Mouse (Mus musculus) embryonic facial prominence, embryonic 14.5 days (tissue): ENCODE measurements around the gene Prkce. TPM values are rescaled to one million over a fixed set of nuclear protein-coding genes. Genes with fewer than 3 reads are reported as not detected.

Source experiments
- ATAC-seq: fragments of 200-750 bp; cut with Nextera tagmentation; 2 replicates; pipeline ENCODE4 v1.8.0; 2017; ENCODE audit warnings: low read depth, moderate number of reproducible peaks, moderate TSS enrichment
- DNase-seq: peaks from one replicate; pipeline ENCODE4 v3.0.0-alpha.2; 2015; ENCODE audit warnings: low spot score
- H3K27ac ChIP-seq: fragments of 300-500 bp; sonication (generic); replicated peaks from 2 replicates; pipeline ENCODE4 v1.5.1; 2014; ENCODE audit warnings: low read depth, mild to moderate bottlenecking, low read length, moderate library complexity
- H3K27me3 ChIP-seq: fragments of 300-500 bp; sonication (generic); replicated peaks from 2 replicates; pipeline ENCODE4 v1.6.1; 2014; ENCODE audit warnings: low read length; ENCODE audit not compliant: control insufficient read depth, insufficient read depth
- H3K36me3 ChIP-seq: fragments of 300-500 bp; sonication (generic); 2 replicates; pipeline ENCODE4 v1.6.1; 2014; ENCODE audit warnings: low read length, mixed read lengths; ENCODE audit not compliant: control insufficient read depth, insufficient read depth
- H3K4me1 ChIP-seq: fragments of 300-500 bp; sonication (generic); 2 replicates; pipeline ENCODE4 v1.6.1; 2014; ENCODE audit warnings: antibody characterized with exemption, low read length; ENCODE audit not compliant: control insufficient read depth, insufficient read depth
- H3K4me2 ChIP-seq: fragments of 300-500 bp; sonication (generic); 2 replicates; pipeline ENCODE4 v1.6.1; 2014; ENCODE audit warnings: low read depth, mild to moderate bottlenecking, low read length, moderate library complexity, mixed read lengths
- H3K4me3 ChIP-seq: fragments of 300-500 bp; sonication (generic); 2 replicates; pipeline ENCODE4 v1.5.1; 2014; ENCODE audit warnings: low read depth, mild to moderate bottlenecking, low read length
- H3K9ac ChIP-seq: fragments of 300-500 bp; sonication (generic); 2 replicates; pipeline ENCODE4 v1.6.1; 2014; ENCODE audit warnings: low read depth, mild to moderate bottlenecking, low read length, moderate library complexity, mixed read lengths
- H3K9me3 ChIP-seq: fragments of 300-500 bp; sonication (generic); 2 replicates; pipeline ENCODE4 v1.6.1; 2016; ENCODE audit warnings: low read length; ENCODE audit not compliant: control insufficient read depth
- WGBS: fragments of 180-500 bp; shearing (Covaris S2); extraction: QIAGEN DNeasy Blood & Tissue Kit; methylation state at CpG from one replicate; pipeline ENCODE4 v1.1.7; 2014; 5-methylcytosine and 5-hydroxymethylcytosine counted together
- polyA plus RNA-seq: library from polyadenylated mRNA; unstranded; fragments of >200 nt; fragmentation: Nextera tagmentation; extraction: Ambion mirVana; gene quantifications from 2 replicates; pipeline ENCODE4 v1.2.1, GENCODE M21; 2014

The Prkce gene
- polyA plus RNA-seq, 1 experiment from 2014 or later: 9.7 TPM

- Histone ChIP-seq H3K4me3 (no peak overlapping the region), H3K36me3 (no peaks in the 10 kb centered on the region), H3K4me1 (peaks cover 8% of the 10 kb centered on the region; the same call in 1 of the 2 replicates), H3K9me3 (no peaks in the 10 kb centered on the region), H3K9ac (no peak overlapping the region), H3K27me3 (no peaks in the 10 kb centered on the region), H3K27ac (no peak overlapping the region), H3K4me2 (no peak overlapping the region)
- DNase-seq (no peak), ATAC-seq (no peak)
- 88% methylated on average over 1 of the region's 1 CpGs for WGBS
Measured at GRCm38 (mm10) chr17:86187777-86188176, 20.2 kb downstream of the Prkce start.

- H3K27me3 ChIP-seq: no peaks in the 10 kb centered on the region
- no peak overlapping the region for H3K4me2 ChIP-seq
- no peak overlapping the region for H3K27ac ChIP-seq
- 0 out of 2 replicates have a peak, but pooled peaks cover 5% of the 10 kb centered on the region for H3K4me1 ChIP-seq
- DNase-seq (no peak), ATAC-seq (no peak)
- H3K4me3 ChIP-seq: no peak overlapping the region
- no peaks in the 10 kb centered on the region for H3K9me3 ChIP-seq
- 76% methylated on average over 6 of the region's 6 CpGs for WGBS
- H3K36me3 ChIP-seq: no peaks in the 10 kb centered on the region
- no peak overlapping the region for H3K9ac ChIP-seq
Measured at GRCm38 (mm10) chr17:86193979-86194378, 26.4 kb downstream of the Prkce start.

- Histone ChIP-seq H3K4me3 (no peak overlapping the region), H3K27me3 (no peaks in the 10 kb centered on the region), H3K4me1 (0 out of 2 replicates have a peak, but pooled peaks cover 5% of the 10 kb centered on the region), H3K36me3 (no peaks in the 10 kb centered on the region), H3K9ac (no peak overlapping the region), H3K9me3 (no peaks in the 10 kb centered on the region), H3K4me2 (no peak overlapping the region), H3K27ac (no peak overlapping the region)
- 80% methylated on average over 8 of the region's 8 CpGs for WGBS
- no peak for DNase-seq
- no peak for ATAC-seq
Measured at GRCm38 (mm10) chr17:86194921-86195320, 27.3 kb downstream of the Prkce start.

GRCm38 (mm10) chr17:86198496-86199465 is 31.2 kb downstream of the Prkce start:
- Histone ChIP-seq H3K4me2 (no peak overlapping the region), H3K4me1 (peaks cover 9% of the 10 kb centered on the region; the same call in 1 of the 2 replicates), H3K36me3 (no peaks in the 10 kb centered on the region), H3K27ac (no peak overlapping the region), H3K27me3 (no peaks in the 10 kb centered on the region), H3K4me3 (no peak overlapping the region), H3K9me3 (no peaks in the 10 kb centered on the region), H3K9ac (no peak overlapping the region)
- ATAC-seq (no peak), DNase-seq (no peak)
- 84% methylated on average over 16 of the region's 16 CpGs for WGBS

- Histone ChIP-seq H3K4me1 (peaks cover 9% of the 10 kb centered on the region; the same call in 1 of the 2 replicates), H3K27me3 (no peaks in the 10 kb centered on the region), H3K4me3 (no peak overlapping the region), H3K27ac (no peak overlapping the region), H3K9me3 (no peaks in the 10 kb centered on the region), H3K36me3 (no peaks in the 10 kb centered on the region), H3K9ac (no peak overlapping the region), H3K4me2 (no peak overlapping the region)
- 91% methylated on average over 7 of the region's 7 CpGs for WGBS
- DNase-seq: no peak
- no peak for ATAC-seq
Measured at GRCm38 (mm10) chr17:86201981-86202380, 34.4 kb downstream of the Prkce start.

- Histone ChIP-seq H3K27me3 (no peaks in the 10 kb centered on the region), H3K4me2 (no peak overlapping the region), H3K36me3 (no peaks in the 10 kb centered on the region), H3K4me1 (peaks cover 4% of the 10 kb centered on the region; the same call in 1 of the 2 replicates), H3K4me3 (no peak overlapping the region), H3K27ac (no peak overlapping the region), H3K9ac (no peak overlapping the region), H3K9me3 (no peaks in the 10 kb centered on the region)
- DNase-seq (no peak), ATAC-seq (no peak)
- WGBS: 92% methylated on average over 6 of the region's 6 CpGs
Measured at GRCm38 (mm10) chr17:86202972-86203371, 35.4 kb downstream of the Prkce start.

- no peak for DNase-seq
- Histone ChIP-seq H3K36me3 (no peaks in the 10 kb centered on the region), H3K9ac (no peak overlapping the region), H3K4me3 (no peak overlapping the region), H3K27ac (no peak overlapping the region), H3K4me1 (peaks cover 4% of the 10 kb centered on the region; the same call in 1 of the 2 replicates), H3K27me3 (no peaks in the 10 kb centered on the region), H3K9me3 (no peaks in the 10 kb centered on the region), H3K4me2 (no peak overlapping the region)
- ATAC-seq: no peak
- 62% methylated on average over 20 of the region's 20 CpGs for WGBS
Measured at GRCm38 (mm10) chr17:86203531-86204450, 36.2 kb downstream of the Prkce start.

- 87% methylated on average over 8 of the region's 8 CpGs for WGBS
- H3K4me3 ChIP-seq: no peak overlapping the region
- peaks cover 4% of the 10 kb centered on the region; the same call in 1 of the 2 replicates for H3K4me1 ChIP-seq
- no peaks in the 10 kb centered on the region for H3K9me3 ChIP-seq
- H3K9ac ChIP-seq: no peak overlapping the region
- no peak overlapping the region for H3K27ac ChIP-seq
- no peak overlapping the region for H3K4me2 ChIP-seq
- no peak for DNase-seq
- H3K27me3 ChIP-seq: no peaks in the 10 kb centered on the region
- ATAC-seq: no peak
- no peaks in the 10 kb centered on the region for H3K36me3 ChIP-seq
Measured at GRCm38 (mm10) chr17:86206289-86206688, 38.7 kb downstream of the Prkce start.
